Mouse (Mus musculus): Measurements from ENCODE around the gene Slc16a2. TPM values are rescaled to one million over a fixed set of nuclear protein-coding genes. Genes with fewer than 3 reads are reported as not detected.

The Slc16a2 gene
- 15.5 and 16.3 TPM in 2 replicates for polyA plus RNA-seq (2014; fragmentation: Nextera tagmentation; extraction: Ambion mirVana)

- Histone ChIP-seq H3K27me3 (ENCODE audit: control insufficient read depth, insufficient read depth, low read length) (peaks cover 32% of the 10 kb centered on the region), H3K27ac (ENCODE audit: low read depth, low read length) (0 out of 2 replicates have a peak within 1 kb of the TSS, but pooled peaks have one; percentile 49), H3K4me1 (ENCODE audit: control insufficient read depth, insufficient read depth, low read length) (no peaks in the 10 kb centered on the region), H3K9ac (ENCODE audit: low read length) (peak within 1 kb of the TSS; percentile 57), H3K9me3 (ENCODE audit: control insufficient read depth, low read length) (no peaks in the 10 kb centered on the region), H3K4me2 (ENCODE audit: low read depth) (peak within 1 kb of the TSS; percentile 58), H3K36me3 (ENCODE audit: control insufficient read depth, insufficient read depth, low read length) (no peaks in the 10 kb centered on the region), H3K4me3 (ENCODE audit: low read depth, low read length) (peak within 1 kb of the TSS; percentile 46)
- ATAC-seq (ENCODE audit: insufficient read depth, low FRiP score, low TSS enrichment), result peak; percentile 90
- WGBS, result 11% methylated on average over 10 of the region's 17 CpGs
- peak; percentile 81 for DNase-seq (ENCODE audit: low spot score)
Observed at GRCm38 (mm10) chrX:103821832-103822196, at the start of gene Slc16a2. Slc16a2 (minus strand) TSS chrX:103821983.

GRCm38 (mm10) chrX:103863502-103863901, 41.7 kb upstream of the Slc16a2 start:
- H3K27ac ChIP-seq (ENCODE audit: low read depth, low read length), result no peak overlapping the region
- H3K4me1 ChIP-seq (ENCODE audit: control insufficient read depth, insufficient read depth, low read length), result no peaks in the 10 kb centered on the region
- 78% methylated on average over 2 of the region's 2 CpGs for WGBS
- no peak overlapping the region for H3K9ac ChIP-seq (ENCODE audit: low read length)
- H3K36me3 ChIP-seq (ENCODE audit: control insufficient read depth, insufficient read depth, low read length), result no peaks in the 10 kb centered on the region
- no peak overlapping the region for H3K4me2 ChIP-seq (ENCODE audit: low read depth)
- H3K9me3 ChIP-seq (ENCODE audit: control insufficient read depth, low read length), result no peaks in the 10 kb centered on the region
- DNase-seq (ENCODE audit: low spot score) (no peak), ATAC-seq (ENCODE audit: insufficient read depth, low FRiP score, low TSS enrichment) (no peak)
- H3K27me3 ChIP-seq (ENCODE audit: control insufficient read depth, insufficient read depth, low read length), result peaks cover 21% of the 10 kb centered on the region
- H3K4me3 ChIP-seq (ENCODE audit: low read depth, low read length), result no peak overlapping the region

DNA sequence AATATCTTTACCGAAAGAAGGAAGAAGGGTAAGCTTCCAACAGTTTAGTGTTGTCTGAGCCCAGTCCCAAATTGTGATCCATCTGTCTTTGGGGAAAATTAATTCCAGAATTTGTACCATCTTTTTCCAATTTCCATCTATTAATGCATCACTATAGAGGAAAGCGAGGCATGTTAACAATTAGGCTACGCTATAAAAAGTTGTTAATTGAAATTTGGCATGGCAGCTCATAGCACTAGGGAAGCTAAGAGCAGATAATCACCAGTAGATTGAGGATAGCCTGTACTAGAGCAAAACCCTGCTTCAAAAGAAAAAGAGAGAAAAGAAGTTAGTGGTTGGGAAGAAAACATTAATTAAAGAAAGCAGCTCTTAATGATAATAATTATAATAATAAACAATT, 41.1 kb upstream of the Slc16a2 start:
- ATAC-seq (ENCODE audit: insufficient read depth, low FRiP score, low TSS enrichment) (no peak), DNase-seq (ENCODE audit: low spot score) (no peak)
- WGBS, result 88% methylated on average over 3 of the region's 3 CpGs

GRCm38 (mm10) chrX:103845266-103845665, 23.5 kb upstream of the Slc16a2 start:
- no peaks in the 10 kb centered on the region for H3K4me1 ChIP-seq (ENCODE audit: control insufficient read depth, insufficient read depth, low read length)
- ATAC-seq (ENCODE audit: insufficient read depth, low FRiP score, low TSS enrichment) (no peak), DNase-seq (ENCODE audit: low spot score) (no peak)
- peaks cover 11% of the 10 kb centered on the region for H3K27me3 ChIP-seq (ENCODE audit: control insufficient read depth, insufficient read depth, low read length)
- H3K4me2 ChIP-seq (ENCODE audit: low read depth), result no peak overlapping the region
- no peaks in the 10 kb centered on the region for H3K36me3 ChIP-seq (ENCODE audit: control insufficient read depth, insufficient read depth, low read length)
- no peak overlapping the region for H3K4me3 ChIP-seq (ENCODE audit: low read depth, low read length)
- H3K27ac ChIP-seq (ENCODE audit: low read depth, low read length), result no peak overlapping the region
- no peaks in the 10 kb centered on the region for H3K9me3 ChIP-seq (ENCODE audit: control insufficient read depth, low read length)
- 48% methylated on average over 2 of the region's 2 CpGs for WGBS
- H3K9ac ChIP-seq (ENCODE audit: low read length), result no peak overlapping the region

More for the DNA sequence above, 41.1 kb upstream of the Slc16a2 start:
- Histone ChIP-seq H3K9me3 (ENCODE audit: control insufficient read depth, low read length) (no peaks in the 10 kb centered on the region), H3K4me1 (ENCODE audit: control insufficient read depth, insufficient read depth, low read length) (no peaks in the 10 kb centered on the region), H3K4me3 (ENCODE audit: low read depth, low read length) (no peak overlapping the region), H3K4me2 (ENCODE audit: low read depth) (no peak overlapping the region), H3K27me3 (ENCODE audit: control insufficient read depth, insufficient read depth, low read length) (peaks cover 21% of the 10 kb centered on the region), H3K27ac (ENCODE audit: low read depth, low read length) (no peak overlapping the region), H3K36me3 (ENCODE audit: control insufficient read depth, insufficient read depth, low read length) (no peaks in the 10 kb centered on the region), H3K9ac (ENCODE audit: low read length) (no peak overlapping the region)

DNA sequence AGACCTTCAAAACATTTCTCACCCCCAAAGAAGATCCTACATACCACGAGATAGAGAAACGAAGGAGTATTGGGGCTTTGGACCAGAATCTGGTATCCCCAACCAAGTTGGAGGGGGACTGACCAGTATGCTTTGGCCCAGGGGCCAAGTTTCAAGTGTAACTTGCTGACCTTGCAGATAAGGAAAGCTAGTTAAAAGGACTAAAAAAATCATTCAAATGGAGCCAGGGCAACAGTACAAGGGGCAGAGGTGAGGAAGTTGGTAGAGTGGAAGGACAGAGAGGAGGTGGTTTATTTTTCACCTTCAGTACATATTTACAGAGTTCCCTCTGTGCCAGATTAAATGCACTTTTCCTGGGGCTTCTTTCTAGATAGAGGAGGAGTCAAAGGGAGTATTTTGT, 7.1 kb upstream of the Slc16a2 start:
- no peak overlapping the region for H3K4me2 ChIP-seq (ENCODE audit: low read depth)
- WGBS, result 90% methylated on average over 2 of the region's 2 CpGs
- peaks cover 5% of the 10 kb centered on the region; the same call in 1 of the 2 replicates for H3K27me3 ChIP-seq (ENCODE audit: control insufficient read depth, insufficient read depth, low read length)
- no peak for DNase-seq (ENCODE audit: low spot score)
- no peaks in the 10 kb centered on the region for H3K9me3 ChIP-seq (ENCODE audit: control insufficient read depth, low read length)
- no peaks in the 10 kb centered on the region for H3K4me1 ChIP-seq (ENCODE audit: control insufficient read depth, insufficient read depth, low read length)
- H3K4me3 ChIP-seq (ENCODE audit: low read depth, low read length), result no peak overlapping the region
- ATAC-seq (ENCODE audit: insufficient read depth, low FRiP score, low TSS enrichment), result no peak
- no peak overlapping the region for H3K27ac ChIP-seq (ENCODE audit: low read depth, low read length)
- no peak overlapping the region for H3K9ac ChIP-seq (ENCODE audit: low read length)
- no peaks in the 10 kb centered on the region for H3K36me3 ChIP-seq (ENCODE audit: control insufficient read depth, insufficient read depth, low read length)

- Histone ChIP-seq H3K9me3 (ENCODE audit: control insufficient read depth, low read length) (no peaks in the 10 kb centered on the region), H3K4me1 (ENCODE audit: control insufficient read depth, insufficient read depth, low read length) (no peaks in the 10 kb centered on the region), H3K27ac (ENCODE audit: low read depth, low read length) (no peak overlapping the region), H3K27me3 (ENCODE audit: control insufficient read depth, insufficient read depth, low read length) (peaks cover 31% of the 10 kb centered on the region), H3K36me3 (ENCODE audit: control insufficient read depth, insufficient read depth, low read length) (no peaks in the 10 kb centered on the region), H3K4me2 (ENCODE audit: low read depth) (peak overlapping the region; percentile 58), H3K9ac (ENCODE audit: low read length) (peak overlapping the region; percentile 57), H3K4me3 (ENCODE audit: low read depth, low read length) (peak overlapping the region; percentile 46)
- DNase-seq (ENCODE audit: low spot score) (peak; percentile 41), ATAC-seq (ENCODE audit: insufficient read depth, low FRiP score, low TSS enrichment) (peak; percentile 54)
- WGBS, result 25% methylated on average over 14 of the region's 20 CpGs
Observed at GRCm38 (mm10) chrX:103822271-103822811, 558 bp upstream of the Slc16a2 start.

DNA sequence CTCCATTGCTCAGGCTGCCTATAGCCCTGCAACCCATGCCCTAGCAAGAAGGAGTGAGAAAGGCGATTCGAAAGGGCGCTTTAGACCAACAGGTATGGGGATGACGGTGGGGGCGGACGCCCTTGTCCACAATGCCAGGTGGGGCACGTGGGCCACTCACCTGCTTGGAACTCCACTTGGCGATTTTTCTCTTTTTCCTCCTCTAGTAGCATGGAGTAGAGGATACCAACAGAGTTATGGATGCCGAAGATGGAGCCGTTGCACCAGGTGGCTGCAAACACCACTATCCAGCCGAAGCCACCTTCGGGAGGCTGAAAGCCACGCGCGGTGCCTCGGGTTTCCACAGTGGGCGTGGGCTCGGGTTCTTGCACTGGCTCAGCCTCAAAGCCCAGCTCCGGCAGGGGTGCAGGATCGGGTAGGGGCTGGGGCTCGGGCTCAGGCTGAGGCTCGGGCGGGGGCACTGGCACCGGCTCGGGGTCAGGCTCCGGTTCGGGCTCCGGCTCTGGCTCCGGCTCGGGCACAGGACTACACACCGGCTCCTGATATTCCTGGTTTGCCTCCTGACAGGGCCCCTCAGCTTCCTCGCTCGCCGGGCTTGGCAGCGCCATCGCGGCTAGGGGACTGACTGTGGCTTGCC, 470 bp downstream of the Slc16a2 start:
- Histone ChIP-seq H3K4me1 (ENCODE audit: control insufficient read depth, insufficient read depth, low read length) (no peaks in the 10 kb centered on the region), H3K4me2 (ENCODE audit: low read depth) (peak overlapping the region; percentile 58), H3K36me3 (ENCODE audit: control insufficient read depth, insufficient read depth, low read length) (no peaks in the 10 kb centered on the region), H3K27ac (ENCODE audit: low read depth, low read length) (0 out of 2 replicates have a peak overlapping the region, but pooled peaks have one; percentile 49), H3K9me3 (ENCODE audit: control insufficient read depth, low read length) (no peaks in the 10 kb centered on the region), H3K9ac (ENCODE audit: low read length) (peak overlapping the region; percentile 57), H3K4me3 (ENCODE audit: low read depth, low read length) (peak overlapping the region; percentile 46), H3K27me3 (ENCODE audit: control insufficient read depth, insufficient read depth, low read length) (peaks cover 32% of the 10 kb centered on the region)
- DNase-seq (ENCODE audit: low spot score), result no peak
- peak; percentile 22 for ATAC-seq (ENCODE audit: insufficient read depth, low FRiP score, low TSS enrichment)
- 21% methylated on average over 27 of the region's 37 CpGs for WGBS

DNA sequence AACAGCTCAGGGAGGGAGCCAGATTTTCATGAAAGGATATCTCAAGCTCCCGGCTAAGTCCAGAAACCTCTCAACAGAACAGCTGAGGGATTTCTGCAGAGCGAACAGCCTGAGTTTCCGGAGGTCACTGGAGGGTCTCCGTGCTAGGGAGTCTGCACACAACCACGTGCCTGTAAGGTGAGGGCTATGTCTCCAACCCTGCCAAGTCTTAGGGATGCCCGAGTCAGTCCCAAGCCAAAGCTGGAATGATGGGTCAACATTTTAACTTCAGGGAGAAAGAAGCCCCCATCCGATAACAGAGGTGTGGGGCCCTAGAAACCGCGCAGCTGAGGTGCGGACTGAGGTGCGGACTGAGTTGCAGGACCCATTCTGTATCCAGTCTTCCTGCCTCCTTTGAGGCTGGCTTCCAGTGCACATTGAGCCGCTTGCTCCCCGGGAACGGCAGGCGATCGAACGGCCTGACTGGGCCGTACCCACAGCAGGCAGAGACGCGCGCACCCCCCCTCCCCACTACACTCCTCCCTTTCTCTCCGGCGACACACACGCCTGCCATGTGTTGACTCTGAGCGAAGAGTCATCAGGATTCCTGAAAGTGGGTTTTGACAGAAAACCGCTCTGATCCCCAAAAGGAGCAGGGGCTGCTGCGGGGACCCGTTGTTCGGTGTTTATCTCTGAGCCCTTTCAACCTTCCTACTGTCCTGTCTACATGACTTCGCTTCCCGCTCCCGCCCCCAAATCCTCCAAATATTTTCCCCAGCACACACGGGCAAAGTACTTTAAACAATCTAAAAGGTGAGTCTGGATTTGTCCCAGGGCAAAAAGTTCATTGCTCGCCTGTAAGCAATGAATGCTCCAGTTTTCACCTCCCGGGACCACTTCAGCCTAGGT, 1.2 kb downstream of the Slc16a2 start:
- Histone ChIP-seq H3K36me3 (ENCODE audit: control insufficient read depth, insufficient read depth, low read length) (no peaks in the 10 kb centered on the region), H3K9ac (ENCODE audit: low read length) (peak overlapping the region; percentile 57; the same call in 1 of the 2 replicates), H3K27me3 (ENCODE audit: control insufficient read depth, insufficient read depth, low read length) (peaks cover 35% of the 10 kb centered on the region), H3K4me2 (ENCODE audit: low read depth) (peak overlapping the region; percentile 58), H3K4me1 (ENCODE audit: control insufficient read depth, insufficient read depth, low read length) (no peaks in the 10 kb centered on the region), H3K4me3 (ENCODE audit: low read depth, low read length) (peak overlapping the region; percentile 46), H3K27ac (ENCODE audit: low read depth, low read length) (no peak overlapping the region), H3K9me3 (ENCODE audit: control insufficient read depth, low read length) (no peaks in the 10 kb centered on the region)
- ATAC-seq (ENCODE audit: insufficient read depth, low FRiP score, low TSS enrichment) (peak; percentile 24; the same call in 1 of the 2 replicates), DNase-seq (ENCODE audit: low spot score) (peak; percentile 14)
- 18% methylated on average over 35 of the region's 35 CpGs for WGBS

All from neural tube, embryonic 11.5 days (tissue).